In the genomic region with DNA sequence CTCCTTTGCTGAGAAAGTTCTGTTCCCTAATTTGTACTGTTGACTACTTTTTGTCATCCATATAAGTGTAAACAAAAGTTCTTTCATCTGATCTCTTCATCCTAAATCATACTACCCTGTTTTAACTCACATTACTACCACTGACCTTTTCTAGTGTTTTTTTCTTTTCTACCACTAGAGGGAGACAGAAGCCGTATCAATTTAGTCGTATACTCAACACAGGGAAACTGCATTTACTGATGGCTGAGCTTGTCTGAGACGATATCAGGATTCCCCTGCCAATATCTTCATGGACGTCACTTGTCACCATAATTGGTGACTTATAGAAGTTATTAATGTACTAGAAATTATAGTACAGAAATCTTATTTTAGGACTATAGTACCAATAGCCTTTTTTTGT, we compare ENCODE assay signal across 9 mouse cellular contexts. TPM values are rescaled to one million over a fixed set of nuclear protein-coding genes. Genes with fewer than 3 reads are reported as not detected.
A peak's percentile ranks its signal among the peaks of the same experiment; 100 is the strongest.
DNase-seq lines count a peak whose midpoint lies in the region; ATAC-seq and TF ChIP-seq lines count a peak whose summit lies in the region.
"Had no signal": no experiment of that assay in that cellular context is flagged by ENCODE, and none has a peak within 500 bp of the region (broad histone marks: within the 10 kb centered on the region; RNA-seq: fewer than 3 reads in every experiment).

No protein-coding gene starts in this region.

- H3K9me3 ChIP-seq in forebrain, embryonic 14.5 days (replicated peaks; ENCODE audit: control insufficient read depth, low read length) = no peaks in the 10 kb centered on the region
- H3K9me3 ChIP-seq in forebrain, embryonic 12.5 days = no peaks in the 10 kb centered on the region
- H3K9me3 ChIP-seq in neural tube, embryonic 12.5 days = no peaks in the 10 kb centered on the region
- H3K9me3 ChIP-seq in neural tube, embryonic 15.5 days (replicated peaks) = no peaks in the 10 kb centered on the region
- no peaks in the 10 kb centered on the region for H3K9me3 ChIP-seq in hindbrain, postnatal 0 days (ENCODE audit: low read length)
- H3K9me3 ChIP-seq: heart, embryonic 15.5 days had no signal

- peaks cover 14% of the 10 kb centered on the region; the same call in 1 of the 2 replicates for H3K36me3 ChIP-seq in forebrain, embryonic 14.5 days (ENCODE audit: control insufficient read depth, insufficient read depth, low read length)
- H3K36me3 ChIP-seq in forebrain, embryonic 12.5 days (replicated peaks) = peaks cover 5% of the 10 kb centered on the region; the same call in 1 of the 2 replicates
- H3K36me3 ChIP-seq in neural tube, embryonic 12.5 days = peaks cover 7% of the 10 kb centered on the region; the same call in 1 of the 2 replicates
- H3K36me3 ChIP-seq in neural tube, embryonic 15.5 days = no peaks in the 10 kb centered on the region; the same call in 1 of the 2 replicates
- H3K36me3 ChIP-seq in hindbrain, postnatal 0 days (ENCODE audit: insufficient read depth, low read length) = peaks cover 5% of the 10 kb centered on the region; the same call in 1 of the 2 replicates
- 0 out of 2 replicates have a peak, but pooled peaks cover 2% of the 10 kb centered on the region for H3K36me3 ChIP-seq in splenic B cell, adult 2 months (ENCODE audit: control insufficient read depth, insufficient read depth, low read length, poor library complexity, severe bottlenecking)
- H3K36me3 ChIP-seq: heart, embryonic 15.5 days had no signal

- H3K27ac ChIP-seq in forebrain, embryonic 14.5 days (ENCODE audit: low read depth, low read length) = no peak overlapping the region
- no peak overlapping the region for H3K27ac ChIP-seq in forebrain, embryonic 12.5 days
- H3K27ac ChIP-seq in neural tube, embryonic 12.5 days = no peak overlapping the region
- H3K27ac ChIP-seq in neural tube, embryonic 15.5 days (replicated peaks) = no peak overlapping the region
- no peak overlapping the region for H3K27ac ChIP-seq in hindbrain, postnatal 0 days
- H3K27ac ChIP-seq: heart, embryonic 15.5 days had no signal

- ATAC-seq in forebrain, embryonic 14.5 days = peak; percentile 60; the same call in 1 of the 2 replicates
- ATAC-seq in forebrain, embryonic 12.5 days (ENCODE audit: low FRiP score) = no peak
- peak; percentile 80; the same call in 1 of the 2 replicates for ATAC-seq in neural tube, embryonic 12.5 days (ENCODE audit: low FRiP score, low read depth)
- no peak; the same call in 1 of the 2 replicates for ATAC-seq in neural tube, embryonic 15.5 days (ENCODE audit: low FRiP score)
- peak; percentile 77 for ATAC-seq in hindbrain, postnatal 0 days
- ATAC-seq in monocyte, adult 5-6 weeks (replicated peaks; ENCODE audit: insufficient number of reproducible peaks, low FRiP score, low TSS enrichment, poor library complexity, severe bottlenecking) = no peak

- H3K27me3 ChIP-seq in forebrain, embryonic 14.5 days (replicated peaks; ENCODE audit: control insufficient read depth, insufficient read depth, low read length) = no peaks in the 10 kb centered on the region
- no peaks in the 10 kb centered on the region for H3K27me3 ChIP-seq in forebrain, embryonic 12.5 days
- no peaks in the 10 kb centered on the region for H3K27me3 ChIP-seq in neural tube, embryonic 12.5 days (replicated peaks)
- no peaks in the 10 kb centered on the region for H3K27me3 ChIP-seq in neural tube, embryonic 15.5 days (replicated peaks)
- no peaks in the 10 kb centered on the region for H3K27me3 ChIP-seq in hindbrain, postnatal 0 days (ENCODE audit: insufficient read depth, low read length)
- H3K27me3 ChIP-seq in splenic B cell, adult 2 months (ENCODE audit: control insufficient read depth, insufficient read depth, low read length, poor library complexity, severe bottlenecking) = no peaks in the 10 kb centered on the region
- H3K27me3 ChIP-seq: heart, embryonic 15.5 days had no signal

- TF ChIP-seq CTCF in hindbrain, postnatal 0 days (IDR thresholded peaks at IDR 0.05; ENCODE audit: low read depth) = peak; percentile 73

- H3K4me1 ChIP-seq in forebrain, embryonic 14.5 days (ENCODE audit: control insufficient read depth, insufficient read depth, low read length) = no peaks in the 10 kb centered on the region
- H3K4me1 ChIP-seq in forebrain, embryonic 12.5 days = no peaks in the 10 kb centered on the region
- H3K4me1 ChIP-seq in neural tube, embryonic 12.5 days = no peaks in the 10 kb centered on the region
- H3K4me1 ChIP-seq in neural tube, embryonic 15.5 days = no peaks in the 10 kb centered on the region
- H3K4me1 ChIP-seq in hindbrain, postnatal 0 days (ENCODE audit: insufficient read depth, low read length) = no peaks in the 10 kb centered on the region
- H3K4me1 ChIP-seq: heart, embryonic 15.5 days had no signal

- 17% methylated on average over 4 of the region's 4 CpGs for WGBS in forebrain, embryonic 14.5 days
- WGBS in forebrain, embryonic 12.5 days = 21% methylated on average over 4 of the region's 4 CpGs
- WGBS in neural tube, embryonic 12.5 days = 14% methylated on average over 4 of the region's 4 CpGs
- 13% methylated on average over 4 of the region's 4 CpGs for WGBS in neural tube, embryonic 15.5 days
- 17% methylated on average over 4 of the region's 4 CpGs for WGBS in hindbrain, postnatal 0 days

- no peak overlapping the region for H3K4me3 ChIP-seq in forebrain, embryonic 14.5 days (ENCODE audit: low read depth, low read length)
- no peak overlapping the region for H3K4me3 ChIP-seq in forebrain, embryonic 12.5 days (replicated peaks)
- H3K4me3 ChIP-seq in neural tube, embryonic 12.5 days = no peak overlapping the region
- no peak overlapping the region for H3K4me3 ChIP-seq in neural tube, embryonic 15.5 days (replicated peaks)
- no peak overlapping the region for H3K4me3 ChIP-seq in hindbrain, postnatal 0 days (ENCODE audit: low read length)
- H3K4me3 ChIP-seq: heart, embryonic 15.5 days had no signal

- H3K9ac ChIP-seq in forebrain, embryonic 14.5 days (ENCODE audit: low read length) = no peak overlapping the region
- H3K9ac ChIP-seq in forebrain, embryonic 12.5 days = no peak overlapping the region
- H3K9ac ChIP-seq in neural tube, embryonic 12.5 days = no peak overlapping the region
- H3K9ac ChIP-seq in neural tube, embryonic 15.5 days (replicated peaks) = no peak overlapping the region
- H3K9ac ChIP-seq in hindbrain, postnatal 0 days (replicated peaks; ENCODE audit: low read length) = no peak overlapping the region
- H3K9ac ChIP-seq: heart, embryonic 15.5 days had no signal

- H3K4me2 ChIP-seq in forebrain, embryonic 14.5 days (ENCODE audit: low read length) = no peak overlapping the region
- no peak overlapping the region for H3K4me2 ChIP-seq in forebrain, embryonic 12.5 days
- no peak overlapping the region for H3K4me2 ChIP-seq in neural tube, embryonic 12.5 days (replicated peaks)
- no peak overlapping the region for H3K4me2 ChIP-seq in neural tube, embryonic 15.5 days
- no peak overlapping the region for H3K4me2 ChIP-seq in hindbrain, postnatal 0 days (ENCODE audit: low read depth, low read length)
- H3K4me2 ChIP-seq: heart, embryonic 15.5 days had no signal

- peak; percentile 71 for DNase-seq in forebrain, embryonic 14.5 days (ENCODE audit: low spot score)
- DNase-seq in hindbrain, postnatal 0 days (ENCODE audit: low spot score) = peak; percentile 61
- peak; percentile 58 for DNase-seq in splenic B cell, adult 2 months (ENCODE audit: low read depth, low spot score)
- DNase-seq in spleen, postnatal 36 days (ENCODE audit: low spot score in 2 of 2) = no peak

RNA-seq across cellular contexts. Expression of gene G6pdx, which starts 23.8 kb away (rescaled TPM):
- polyA plus RNA-seq in forebrain, embryonic 14.5 days (2014; fragmentation: Nextera tagmentation; extraction: Ambion mirVana) = 67.9 and 68.4 TPM in 2 replicates
- polyA plus RNA-seq in forebrain, embryonic 12.5 days (2016; fragmentation: Nextera tagmentation; extraction: Ambion mirVana) = 51.0 and 51.6 TPM in 2 replicates
- polyA plus RNA-seq in neural tube, embryonic 12.5 days (2016; fragmentation: Nextera tagmentation; extraction: Ambion mirVana) = 47.6 and 57.4 TPM in 2 replicates
- 43.4 and 50.2 TPM in 2 replicates for polyA plus RNA-seq in neural tube, embryonic 15.5 days (2015; fragmentation: Nextera tagmentation; extraction: Ambion mirVana)
- 49.5 and 50.3 TPM in 2 replicates for total RNA-seq in hindbrain, postnatal 0 days (2014; rRNA removed)
- 39.1 and 42.6 TPM in 2 replicates for polyA plus RNA-seq in hindbrain, postnatal 0 days (2015; fragmentation: Nextera tagmentation; extraction: Ambion mirVana)
- total RNA-seq in monocyte, adult 5-6 weeks (2017) = 120 to 126 TPM (median 124 TPM) in 3 replicates

RNA-seq across cellular contexts. Expression of gene Gm6880, which starts 28.4 kb away (rescaled TPM):
- polyA plus RNA-seq in forebrain, embryonic 14.5 days (2014; fragmentation: Nextera tagmentation; extraction: Ambion mirVana) = not detected in 2 replicates
- polyA plus RNA-seq in forebrain, embryonic 12.5 days (2016; fragmentation: Nextera tagmentation; extraction: Ambion mirVana) = not detected in 2 replicates
- not detected in 2 replicates for polyA plus RNA-seq in neural tube, embryonic 12.5 days (2016; fragmentation: Nextera tagmentation; extraction: Ambion mirVana)
- not detected in 2 replicates for polyA plus RNA-seq in neural tube, embryonic 15.5 days (2015; fragmentation: Nextera tagmentation; extraction: Ambion mirVana)
- not detected in 2 replicates for total RNA-seq in hindbrain, postnatal 0 days (2014; rRNA removed)
- polyA plus RNA-seq in hindbrain, postnatal 0 days (2015; fragmentation: Nextera tagmentation; extraction: Ambion mirVana) = 0.33 TPM in 1 of 2 replicates, not detected in the other
- not detected in 3 replicates for total RNA-seq in monocyte, adult 5-6 weeks (2017)
- polyA plus RNA-seq: heart, embryonic 15.5 days had no signal

RNA-seq across cellular contexts. Expression of gene Ikbkg, which starts 59.7 kb away (rescaled TPM):
- polyA plus RNA-seq in forebrain, embryonic 14.5 days (2014; fragmentation: Nextera tagmentation; extraction: Ambion mirVana) = 22.9 and 23.4 TPM in 2 replicates
- 23.7 and 26.1 TPM in 2 replicates for polyA plus RNA-seq in forebrain, embryonic 12.5 days (2016; fragmentation: Nextera tagmentation; extraction: Ambion mirVana)
- 19.9 and 21.2 TPM in 2 replicates for polyA plus RNA-seq in neural tube, embryonic 12.5 days (2016; fragmentation: Nextera tagmentation; extraction: Ambion mirVana)
- 14.1 and 15.8 TPM in 2 replicates for polyA plus RNA-seq in neural tube, embryonic 15.5 days (2015; fragmentation: Nextera tagmentation; extraction: Ambion mirVana)
- total RNA-seq in hindbrain, postnatal 0 days (2014; rRNA removed) = 23.8 and 25.4 TPM in 2 replicates
- polyA plus RNA-seq in hindbrain, postnatal 0 days (2015; fragmentation: Nextera tagmentation; extraction: Ambion mirVana) = 12.1 and 13.8 TPM in 2 replicates
- total RNA-seq in monocyte, adult 5-6 weeks (2017) = 26.2 to 51.9 TPM (median 31.9 TPM) in 3 replicates

RNA-seq across cellular contexts. Expression of gene Fam3a, which starts 59.7 kb away (rescaled TPM):
- 29.8 and 35.2 TPM in 2 replicates for polyA plus RNA-seq in forebrain, embryonic 14.5 days (2014; fragmentation: Nextera tagmentation; extraction: Ambion mirVana)
- 29.1 and 34.0 TPM in 2 replicates for polyA plus RNA-seq in forebrain, embryonic 12.5 days (2016; fragmentation: Nextera tagmentation; extraction: Ambion mirVana)
- 27.3 and 31.5 TPM in 2 replicates for polyA plus RNA-seq in neural tube, embryonic 12.5 days (2016; fragmentation: Nextera tagmentation; extraction: Ambion mirVana)
- polyA plus RNA-seq in neural tube, embryonic 15.5 days (2015; fragmentation: Nextera tagmentation; extraction: Ambion mirVana) = 36.6 TPM in 2 replicates
- total RNA-seq in hindbrain, postnatal 0 days (2014; rRNA removed) = 30.4 and 39.9 TPM in 2 replicates
- 31.1 and 34.0 TPM in 2 replicates for polyA plus RNA-seq in hindbrain, postnatal 0 days (2015; fragmentation: Nextera tagmentation; extraction: Ambion mirVana)
- 10.5 to 15.7 TPM (median 12.8 TPM) in 3 replicates for total RNA-seq in monocyte, adult 5-6 weeks (2017)

Comparison
In these comparisons a context has a peak if more than half of its experiments do, and no peak if none do; other contexts are left out.
1. ATAC-seq: peak in forebrain, embryonic 14.5 days (single experiment), neural tube, embryonic 12.5 days (single experiment) and hindbrain, postnatal 0 days (single experiment); none in forebrain, embryonic 12.5 days (single experiment), neural tube, embryonic 15.5 days (single experiment) and monocyte, adult 5-6 weeks (single experiment).
2. DNase-seq: peak in forebrain, embryonic 14.5 days (single experiment), hindbrain, postnatal 0 days (single experiment) and splenic B cell, adult 2 months (single experiment); none in spleen, postnatal 36 days (0 of 2).